Mouse (Mus musculus) bone marrow macrophage, adult 2 months (primary cell): Measurements from ENCODE around the gene Tmc8. TPM values are rescaled to one million over a fixed set of nuclear protein-coding genes. Genes with fewer than 3 reads are reported as not detected.
A peak's percentile ranks its signal among the peaks of the same experiment; 100 is the strongest.

Experiments used
- H3K27ac ChIP-seq: 2 replicates; pipeline ENCODE4 v1.5.1; 2012; ENCODE audit warnings: low read depth, low read length; ENCODE audit not compliant: insufficient read depth
- H3K4me1 ChIP-seq: 2 replicates; pipeline ENCODE4 v1.6.1; 2012; ENCODE audit warnings: low read length; ENCODE audit not compliant: control insufficient read depth, insufficient read depth
- H3K4me3 ChIP-seq: 2 replicates; pipeline ENCODE4 v1.5.1; 2012; ENCODE audit warnings: mild to moderate bottlenecking, low read length, moderate library complexity; ENCODE audit not compliant: insufficient read depth
- CTCF ChIP-seq: IDR thresholded peaks from 2 replicates; pipeline ENCODE4 v1.5.1; 2012; ENCODE audit warnings: low read depth, mild to moderate bottlenecking, low read length, moderate library complexity
- POLR2A ChIP-seq: IDR thresholded peaks from 2 replicates; pipeline ENCODE4 v1.6.1; 2012; ENCODE audit warnings: mild to moderate bottlenecking, low read depth, low read length, borderline replicate concordance
- polyA plus RNA-seq: library from polyadenylated mRNA; stranded (reverse); fragments of >200 nt; gene quantifications from 2 replicates; pipeline ENCODE4 v1.2.4, GENCODE M21; 2012; ENCODE audit not compliant: missing spikeins, insufficient read depth, insufficient read length

Tmc8 gene
- polyA plus RNA-seq, 1 experiment: 2.7 TPM

- H3K27ac ChIP-seq: no peak overlapping the region
- no peak overlapping the region for H3K4me3 ChIP-seq
- TF ChIP-seq POLR2A (no peak), CTCF (no peak)
- H3K4me1 ChIP-seq: peaks cover 19% of the 10 kb centered on the region
These were observed 9.5 kb upstream of the Tmc8 start for GRCm38 (mm10) chr11:117772352-117772751.

- H3K4me3 ChIP-seq: no peak overlapping the region
- TF ChIP-seq POLR2A (no peak), CTCF (no peak)
- H3K27ac ChIP-seq: no peak overlapping the region
- H3K4me1 ChIP-seq: peaks cover 22% of the 10 kb centered on the region
These were observed 7.0 kb upstream of the Tmc8 start for GRCm38 (mm10) chr11:117774925-117775324.

GRCm38 (mm10) chr11:117775540-117775939, 6.3 kb upstream of the Tmc8 start:
- TF ChIP-seq CTCF: no peak
- no peak for TF ChIP-seq POLR2A
- Histone ChIP-seq H3K27ac (peak overlapping the region; percentile 13), H3K4me3 (no peak overlapping the region), H3K4me1 (peaks cover 22% of the 10 kb centered on the region)

- no peak for TF ChIP-seq POLR2A
- no peak for TF ChIP-seq CTCF
- Histone ChIP-seq H3K27ac (no peak overlapping the region), H3K4me1 (peaks cover 22% of the 10 kb centered on the region), H3K4me3 (no peak overlapping the region)
These were observed 5.6 kb upstream of the Tmc8 start for GRCm38 (mm10) chr11:117776085-117776792.

- Histone ChIP-seq H3K27ac (no peak overlapping the region), H3K4me3 (no peak overlapping the region), H3K4me1 (peaks cover 25% of the 10 kb centered on the region)
These were observed 4.8 kb upstream of the Tmc8 start for GRCm38 (mm10) chr11:117777111-117777510.

GRCm38 (mm10) chr11:117778031-117778430, 3.8 kb upstream of the Tmc8 start:
- Histone ChIP-seq H3K4me1 (peaks cover 27% of the 10 kb centered on the region), H3K4me3 (no peak overlapping the region)

More at GRCm38 (mm10) chr11:117777111-117777510, 4.8 kb upstream of the Tmc8 start:
- TF ChIP-seq CTCF: no peak

GRCm38 (mm10) chr11:117778851-117779433, 2.9 kb upstream of the Tmc8 start:
- Histone ChIP-seq H3K27ac (peak overlapping the region; percentile 92), H3K4me3 (peak overlapping the region; percentile 75), H3K4me1 (peaks cover 30% of the 10 kb centered on the region)
- TF ChIP-seq CTCF: no peak

More at GRCm38 (mm10) chr11:117778031-117778430, 3.8 kb upstream of the Tmc8 start:
- H3K27ac ChIP-seq: no peak overlapping the region
- TF ChIP-seq CTCF (no peak), POLR2A (no peak)

GRCm38 (mm10) chr11:117779434-117780198, 2.3 kb upstream of the Tmc8 start:
- peak overlapping the region; percentile 92 for H3K27ac ChIP-seq
- TF ChIP-seq CTCF: no peak
- TF ChIP-seq POLR2A: no peak
- H3K4me3 ChIP-seq: peak overlapping the region; percentile 75
- H3K4me1 ChIP-seq: peaks cover 30% of the 10 kb centered on the region

GRCm38 (mm10) chr11:117780199-117780515, 1.7 kb upstream of the Tmc8 start:
- no peak for TF ChIP-seq POLR2A
- no peak for TF ChIP-seq CTCF
- H3K4me3 ChIP-seq: peak overlapping the region; percentile 75
- H3K27ac ChIP-seq: peak overlapping the region; percentile 92
- H3K4me1 ChIP-seq: peaks cover 30% of the 10 kb centered on the region

GRCm38 (mm10) chr11:117780582-117781111, 1.2 kb upstream of the Tmc8 start:
- peak overlapping the region; percentile 92 for H3K27ac ChIP-seq
- H3K4me1 ChIP-seq: peaks cover 25% of the 10 kb centered on the region
- H3K4me3 ChIP-seq: peak overlapping the region; percentile 75
- TF ChIP-seq CTCF: no peak
- TF ChIP-seq POLR2A: no peak
